Mouse (Mus musculus): Measurements from ENCODE around the gene Ptprs.

DNA sequence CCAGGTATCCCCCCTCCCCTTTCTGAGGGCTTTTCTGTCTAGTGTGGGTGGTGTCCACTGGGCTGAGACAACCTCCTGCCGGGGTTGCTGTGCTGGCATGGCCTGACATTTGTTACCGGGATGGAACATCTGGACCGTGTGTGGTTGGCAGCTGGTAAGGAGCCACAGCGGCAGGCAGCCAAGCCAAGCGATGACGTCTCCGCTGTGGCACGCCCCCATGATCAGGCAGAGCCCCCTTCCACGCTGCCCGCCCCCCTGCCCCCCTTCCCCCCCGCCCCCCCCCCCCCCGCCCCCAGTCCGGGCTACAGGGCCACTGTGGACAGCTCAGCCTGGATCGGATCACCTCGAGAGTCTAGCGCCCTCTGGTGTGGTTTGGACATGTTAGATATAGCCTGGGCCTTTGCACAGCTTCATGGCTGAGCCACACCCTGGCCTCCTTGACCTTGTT, 11.2 kb upstream of the Ptprs start:
- TF ChIP-seq CTCF (IDR thresholded peaks at IDR 0.05; ENCODE audit: low read depth) (peak; percentile 23; the same call in 1 of the 2 replicates), EP300 (IDR thresholded peaks at IDR 0.05; ENCODE audit: low read depth) (no peak)

Measured in heart, postnatal 0 days (tissue).